Mouse (Mus musculus) layer of hippocampus, postnatal 14 days (tissue): ENCODE measurements around the gene Tunar. TPM values are rescaled to one million over a fixed set of nuclear protein-coding genes. Genes with fewer than 3 reads are reported as not detected.
A peak's percentile ranks its signal among the peaks of the same experiment; 100 is the strongest.

Experiments used
- DNase-seq, 2 experiments: peaks; one replicate each; pipeline ENCODE4 v3.0.0; 2021 to 2022; ENCODE audit warnings: low spot score in 2 of 2, mixed read lengths in 1 of 2
- total RNA-seq, 2 experiments: library from RNA; stranded (reverse); gene quantifications; 2 replicates each; pipeline ENCODE4 v1.2.3; 2021

The Tunar gene
- total RNA-seq, 2 experiments from 2014 or later = 22.3 to 24.2 TPM

GRCm38 (mm10) chr12:105398172-105398571 lies 64.5 kb downstream of the Tunar start:
- DNase-seq = no peak

GRCm38 (mm10) chr12:105403742-105404141 lies 70.1 kb downstream of the Tunar start:
- DNase-seq = no peak

- DNase-seq = no peak
Observed at GRCm38 (mm10) chr12:105406008-105406407, 72.3 kb downstream of the Tunar start.

- no peak for DNase-seq
Observed at GRCm38 (mm10) chr12:105413909-105414308, 80.2 kb downstream of the Tunar start.

GRCm38 (mm10) chr12:105420476-105420875 lies 86.8 kb downstream of the Tunar start:
- DNase-seq = no peak

- DNase-seq = no peak
Observed at GRCm38 (mm10) chr12:105426541-105426940, 92.9 kb downstream of the Tunar start.

GRCm38 (mm10) chr12:105427039-105427757 lies 93.5 kb downstream of the Tunar start:
- DNase-seq = peak; percentile 78 to 88

GRCm38 (mm10) chr12:105431872-105432271 lies 98.2 kb downstream of the Tunar start:
- DNase-seq = peak in 1 of 2 experiments; percentile 18

- DNase-seq = no peak
Observed at GRCm38 (mm10) chr12:105432807-105433206, 99.1 kb downstream of the Tunar start.

Other genes starting within 250 kb of the Tunar start
- not detected for gene Tcl1b2, start 187.9 kb upstream of the Tunar start, total RNA-seq
- gene Tcl1b1, start 174.2 kb upstream of the Tunar start, total RNA-seq = not detected
- gene Tcl1b5, start 157.5 kb upstream of the Tunar start, total RNA-seq = not detected
- not detected for gene Tcl1b3, start 142.8 kb upstream of the Tunar start, total RNA-seq
- gene Tcl1b4, start 131.9 kb upstream of the Tunar start, total RNA-seq = not detected
- gene Tcl1, start 111.1 kb upstream of the Tunar start, total RNA-seq = not detected
- gene D430019H16Rik, start 120.0 kb downstream of the Tunar start, total RNA-seq = 100 to 1,000 TPM; 146 to 148 TPM
- gene Bdkrb2, start 229.4 kb downstream of the Tunar start, total RNA-seq = under 1 TPM; 0.60 to 0.72 TPM